Comparison of ENCODE assay signal across 8 mouse cellular contexts in genomic region chr11:3540451-3541085, GRCm38 (mm10). TPM values are rescaled to one million over a fixed set of nuclear protein-coding genes. Genes with fewer than 3 reads are reported as not detected.
DNase-seq lines count a peak whose midpoint lies in the region; ATAC-seq and TF ChIP-seq lines count a peak whose summit lies in the region.

Gene Smtn (minus strand): TSS chr11:3540612.

- TF ChIP-seq CTCF in spleen, adult 2 months (IDR thresholded peaks at IDR 0.05; ENCODE audit: extremely low read depth, insufficient read depth, insufficient read length, insufficient replicate concordance): no peak

- WGBS in spleen, adult 2 months: 88% methylated on average over 23 of the region's 23 CpGs
- 91% methylated on average over 23 of the region's 23 CpGs for WGBS in embryonic facial prominence, embryonic 11.5 days
- 88% methylated on average over 23 of the region's 23 CpGs for WGBS in heart, embryonic 11.5 days (ENCODE audit: insufficient replicate concordance)
- 93% methylated on average over 23 of the region's 23 CpGs for WGBS in limb, embryonic 14.5 days

- no peak for ATAC-seq in embryonic facial prominence, embryonic 11.5 days (replicated peaks; ENCODE audit: insufficient number of reproducible peaks, low FRiP score, low TSS enrichment, low read depth)
- ATAC-seq in heart, embryonic 11.5 days (replicated peaks; ENCODE audit: insufficient number of reproducible peaks, low FRiP score, low TSS enrichment): no peak
- ATAC-seq in limb, embryonic 14.5 days (ENCODE audit: low FRiP score, low read depth): no peak
- no peak for ATAC-seq in inflammation-experienced regulatory T-cells, adult 6 months

- peak within 1 kb of the TSS; percentile 52 for H3K9ac ChIP-seq in embryonic facial prominence, embryonic 11.5 days (replicated peaks; ENCODE audit: low read length)
- peak within 1 kb of the TSS; percentile 64 for H3K9ac ChIP-seq in heart, embryonic 11.5 days (ENCODE audit: low read depth, low read length)
- H3K9ac ChIP-seq in limb, embryonic 14.5 days (ENCODE audit: low read depth, low read length, severe bottlenecking): peak within 1 kb of the TSS; percentile 51; the same call in 1 of the 2 replicates

- no peaks in the 10 kb centered on the region for H3K9me3 ChIP-seq in embryonic facial prominence, embryonic 11.5 days (replicated peaks; ENCODE audit: control insufficient read depth, low read length)
- H3K9me3 ChIP-seq in heart, embryonic 11.5 days (replicated peaks; ENCODE audit: control insufficient read depth, low read length): peaks cover 4% of the 10 kb centered on the region; the same call in 1 of the 2 replicates
- H3K9me3 ChIP-seq in limb, embryonic 14.5 days (ENCODE audit: control insufficient read depth, low read length): no peaks in the 10 kb centered on the region

- peak within 1 kb of the TSS; percentile 69 for H3K4me3 ChIP-seq in spleen, adult 2 months (ENCODE audit: extremely low read depth, insufficient read depth, insufficient read length)
- peak within 1 kb of the TSS; percentile 55 for H3K4me3 ChIP-seq in embryonic facial prominence, embryonic 11.5 days (ENCODE audit: low read depth, low read length)
- H3K4me3 ChIP-seq in heart, embryonic 11.5 days (ENCODE audit: low read depth, low read length): peak within 1 kb of the TSS; percentile 54
- peak within 1 kb of the TSS; percentile 64 for H3K4me3 ChIP-seq in limb, embryonic 14.5 days (replicated peaks; ENCODE audit: low read length)

- no peaks in the 10 kb centered on the region for H3K27me3 ChIP-seq in spleen, adult 2 months (ENCODE audit: control insufficient read depth, insufficient read depth, low read length)
- no peaks in the 10 kb centered on the region for H3K27me3 ChIP-seq in embryonic facial prominence, embryonic 11.5 days (ENCODE audit: control insufficient read depth, insufficient read depth, low read length)
- H3K27me3 ChIP-seq in heart, embryonic 11.5 days (ENCODE audit: control insufficient read depth, insufficient read depth, low read length): no peaks in the 10 kb centered on the region
- no peaks in the 10 kb centered on the region for H3K27me3 ChIP-seq in limb, embryonic 14.5 days (ENCODE audit: control insufficient read depth, insufficient read depth, low read length)

- H3K36me3 ChIP-seq in spleen, adult 2 months (ENCODE audit: control insufficient read depth, insufficient read depth, low read length): no peaks in the 10 kb centered on the region
- no peaks in the 10 kb centered on the region for H3K36me3 ChIP-seq in embryonic facial prominence, embryonic 11.5 days (replicated peaks; ENCODE audit: control insufficient read depth, insufficient read depth, low read depth, low read length)
- no peaks in the 10 kb centered on the region for H3K36me3 ChIP-seq in heart, embryonic 11.5 days (ENCODE audit: control insufficient read depth, insufficient read depth, low read length)
- H3K36me3 ChIP-seq in limb, embryonic 14.5 days (ENCODE audit: control insufficient read depth, insufficient read depth, low read length): 0 out of 2 replicates have a peak, but pooled peaks cover 5% of the 10 kb centered on the region

- DNase-seq in spleen, adult 2 months (ENCODE audit: low read depth in 1 of 2, low spot score in 2 of 2): no peak
- DNase-seq in spleen, postnatal 14 days (ENCODE audit: low spot score in 2 of 2): no peak
- no peak for DNase-seq in embryonic facial prominence, embryonic 11.5 days (ENCODE audit: low spot score)
- no peak for DNase-seq in limb, embryonic 14.5 days (ENCODE audit: low spot score)
- no peak for DNase-seq in right cerebral cortex, adult 2 months (ENCODE audit: low spot score in 2 of 2)
- no peak for DNase-seq in embryo, embryonic 10.5 days (ENCODE audit: low spot score)

- H3K4me1 ChIP-seq in spleen, adult 2 months (ENCODE audit: control insufficient read depth, insufficient read depth, insufficient read length): peaks cover 9% of the 10 kb centered on the region
- H3K4me1 ChIP-seq in embryonic facial prominence, embryonic 11.5 days (ENCODE audit: control insufficient read depth, insufficient read depth, low read length): peaks cover 4% of the 10 kb centered on the region; the same call in 1 of the 2 replicates
- peaks cover 32% of the 10 kb centered on the region for H3K4me1 ChIP-seq in heart, embryonic 11.5 days (ENCODE audit: control insufficient read depth, insufficient read depth, low read length)
- peaks cover 36% of the 10 kb centered on the region for H3K4me1 ChIP-seq in limb, embryonic 14.5 days (ENCODE audit: control insufficient read depth, insufficient read depth, low read length)

- no peak for TF ChIP-seq POLR2A in spleen, adult 2 months (IDR thresholded peaks at IDR 0.05; ENCODE audit: low read depth, low read length)
- TF ChIP-seq POLR2A in limb, embryonic 14.5 days (IDR thresholded peaks at IDR 0.05; ENCODE audit: borderline replicate concordance, extremely low read depth, insufficient read depth, insufficient read length): no peak

- H3K4me2 ChIP-seq in embryonic facial prominence, embryonic 11.5 days (ENCODE audit: low read depth, low read length): peak within 1 kb of the TSS; percentile 70
- peak within 1 kb of the TSS; percentile 71 for H3K4me2 ChIP-seq in heart, embryonic 11.5 days
- peak within 1 kb of the TSS; percentile 76 for H3K4me2 ChIP-seq in limb, embryonic 14.5 days (replicated peaks; ENCODE audit: low read depth, low read length, severe bottlenecking)

- no peak within 1 kb of the TSS for H3K27ac ChIP-seq in spleen, adult 2 months (ENCODE audit: insufficient read depth, low read length)
- H3K27ac ChIP-seq in embryonic facial prominence, embryonic 11.5 days (replicated peaks; ENCODE audit: low read depth, low read length): no peak within 1 kb of the TSS
- no peak within 1 kb of the TSS for H3K27ac ChIP-seq in heart, embryonic 11.5 days (ENCODE audit: low read depth, low read length)
- H3K27ac ChIP-seq in limb, embryonic 14.5 days (replicated peaks; ENCODE audit: low read depth, low read length): 0 out of 2 replicates have a peak within 1 kb of the TSS, but pooled peaks have one; percentile 5

RNA-seq across cellular contexts. Expression of gene Smtn, which starts in this region (rescaled TPM):
- polyA plus RNA-seq in spleen, adult 2 months (2012; rRNA removed): 13.0 and 14.6 TPM in 2 replicates
- 30.7 and 32.1 TPM in 2 replicates for polyA plus RNA-seq in embryonic facial prominence, embryonic 11.5 days (2014; fragmentation: Nextera tagmentation; extraction: Ambion mirVana)
- polyA plus RNA-seq in heart, embryonic 11.5 days (2014; fragmentation: Nextera tagmentation; extraction: Ambion mirVana): 66.9 and 72.9 TPM in 2 replicates
- 59.0 and 64.7 TPM in 2 replicates for polyA plus RNA-seq in limb, embryonic 14.5 days (2012; rRNA removed)
- 71.8 and 79.6 TPM in 2 replicates for polyA plus RNA-seq in limb, embryonic 14.5 days (2014; fragmentation: Nextera tagmentation; extraction: Ambion mirVana)
- polyA plus RNA-seq in inflammation-experienced regulatory T-cells, adult 6 months (2017; shearing (Covaris generic)): 1 to 10 TPM; 1.5 to 7.4 (median 4.3) TPM
